Comparison of ENCODE assay signal across 9 mouse cellular contexts in genomic region chr9:44772392-44772749, GRCm38 (mm10). TPM values are rescaled to one million over a fixed set of nuclear protein-coding genes. Genes with fewer than 3 reads are reported as not detected.
DNase-seq lines count a peak whose midpoint lies in the region; ATAC-seq lines count a peak whose summit lies in the region.
"Had no signal": no experiment of that assay in that cellular context is flagged by ENCODE, and none has a peak within 500 bp of the region (broad histone marks: within the 10 kb centered on the region; RNA-seq: fewer than 3 reads in every experiment).

No protein-coding gene starts in this region.

- H3K9me3 ChIP-seq in heart, embryonic 10.5 days, result no peaks in the 10 kb centered on the region
- H3K9me3 ChIP-seq in neural tube, embryonic 11.5 days (ENCODE audit: control insufficient read depth, low read length), result no peaks in the 10 kb centered on the region
- no peaks in the 10 kb centered on the region for H3K9me3 ChIP-seq in limb, embryonic 11.5 days (ENCODE audit: control insufficient read depth, low read length)
- no peaks in the 10 kb centered on the region for H3K9me3 ChIP-seq in stomach, embryonic 15.5 days

- H3K36me3 ChIP-seq in heart, embryonic 10.5 days, result peaks cover 13% of the 10 kb centered on the region
- H3K36me3 ChIP-seq in neural tube, embryonic 11.5 days (ENCODE audit: control insufficient read depth, insufficient read depth, low read length), result 0 out of 2 replicates have a peak, but pooled peaks cover 3% of the 10 kb centered on the region
- H3K36me3 ChIP-seq in limb, embryonic 11.5 days (ENCODE audit: control insufficient read depth, insufficient read depth, low read length), result no peaks in the 10 kb centered on the region
- H3K36me3 ChIP-seq in stomach, embryonic 15.5 days, result peaks cover 9% of the 10 kb centered on the region; the same call in 1 of the 2 replicates

- 0 out of 2 replicates have a peak overlapping the region, but pooled peaks have one; percentile 29 for H3K9ac ChIP-seq in neural tube, embryonic 11.5 days (ENCODE audit: low read length)
- H3K9ac ChIP-seq in limb, embryonic 11.5 days (ENCODE audit: low read length), result no peak overlapping the region; the same call in 1 of the 2 replicates
- no peak overlapping the region for H3K9ac ChIP-seq in stomach, embryonic 15.5 days

- no peak overlapping the region for H3K4me2 ChIP-seq in neural tube, embryonic 11.5 days (ENCODE audit: low read depth)
- H3K4me2 ChIP-seq in limb, embryonic 11.5 days (ENCODE audit: low read depth, severe bottlenecking), result no peak overlapping the region
- no peak overlapping the region for H3K4me2 ChIP-seq in stomach, embryonic 15.5 days

- peak overlapping the region; percentile 49; the same call in 1 of the 2 replicates for H3K27ac ChIP-seq in heart, embryonic 10.5 days
- H3K27ac ChIP-seq in neural tube, embryonic 11.5 days (ENCODE audit: low read depth, low read length), result no peak overlapping the region
- H3K27ac ChIP-seq in limb, embryonic 11.5 days (replicated peaks; ENCODE audit: low read depth, low read length), result no peak overlapping the region
- H3K27ac ChIP-seq in stomach, embryonic 15.5 days, result peak overlapping the region; percentile 51; the same call in 1 of the 2 replicates

- WGBS in heart, embryonic 10.5 days, result 15% methylated on average over 5 of the region's 5 CpGs
- 27% methylated on average over 5 of the region's 5 CpGs for WGBS in neural tube, embryonic 11.5 days
- 23% methylated on average over 5 of the region's 5 CpGs for WGBS in limb, embryonic 11.5 days
- WGBS in stomach, embryonic 15.5 days, result 19% methylated on average over 5 of the region's 5 CpGs

- H3K4me3 ChIP-seq in heart, embryonic 10.5 days, result peak overlapping the region; percentile 76; the same call in 1 of the 2 replicates
- H3K4me3 ChIP-seq in neural tube, embryonic 11.5 days (ENCODE audit: low read depth, low read length), result no peak overlapping the region
- H3K4me3 ChIP-seq in limb, embryonic 11.5 days (ENCODE audit: low read depth, low read length), result peak overlapping the region; percentile 74; the same call in 1 of the 2 replicates
- H3K4me3 ChIP-seq in stomach, embryonic 15.5 days (replicated peaks), result no peak overlapping the region

- DNase-seq in heart, embryonic 10.5 days (ENCODE audit: low spot score), result no peak
- no peak for DNase-seq in heart, adult 18-20 months
- DNase-seq in neural tube, embryonic 11.5 days (ENCODE audit: low spot score), result no peak
- DNase-seq in neural tube, embryonic 10.5 days (ENCODE audit: extremely low spot score, low spot score), result no peak
- no peak for DNase-seq in limb, embryonic 11.5 days (ENCODE audit: low spot score)
- no peak for DNase-seq in right cerebral cortex, adult 18-20 months
- no peak for DNase-seq in testis, postnatal 14 days (ENCODE audit: low spot score)

- ATAC-seq in neural tube, embryonic 11.5 days (ENCODE audit: insufficient read depth, low FRiP score, low TSS enrichment), result no peak
- ATAC-seq in limb, embryonic 11.5 days (ENCODE audit: insufficient number of reproducible peaks, low FRiP score, low TSS enrichment, low read depth), result no peak
- ATAC-seq in stomach, embryonic 15.5 days (ENCODE audit: insufficient read depth, low FRiP score, low read depth), result no peak

- H3K4me1 ChIP-seq in heart, embryonic 10.5 days, result peaks cover 3% of the 10 kb centered on the region; the same call in 1 of the 2 replicates
- H3K4me1 ChIP-seq in neural tube, embryonic 11.5 days (ENCODE audit: control insufficient read depth, insufficient read depth, low read length), result no peaks in the 10 kb centered on the region
- peaks cover 2% of the 10 kb centered on the region; the same call in 1 of the 2 replicates for H3K4me1 ChIP-seq in limb, embryonic 11.5 days (ENCODE audit: control insufficient read depth, insufficient read depth, low read length)
- no peaks in the 10 kb centered on the region for H3K4me1 ChIP-seq in stomach, embryonic 15.5 days

- H3K27me3 ChIP-seq in heart, embryonic 10.5 days (ENCODE audit: insufficient read depth, poor library complexity, severe bottlenecking), result no peaks in the 10 kb centered on the region
- H3K27me3 ChIP-seq in neural tube, embryonic 11.5 days (ENCODE audit: control insufficient read depth, insufficient read depth, low read length), result no peaks in the 10 kb centered on the region
- H3K27me3 ChIP-seq in limb, embryonic 11.5 days (ENCODE audit: control insufficient read depth, insufficient read depth, low read length), result no peaks in the 10 kb centered on the region
- H3K27me3 ChIP-seq in stomach, embryonic 15.5 days (replicated peaks), result no peaks in the 10 kb centered on the region

RNA-seq across cellular contexts. Expression of gene Ift46, which starts 4.7 kb away (rescaled TPM):
- polyA plus RNA-seq in heart, embryonic 10.5 days (2016; fragmentation: Nextera tagmentation; extraction: Ambion mirVana), result 77.2 and 84.8 TPM in 2 replicates
- total RNA-seq in heart, adult 18-20 months (2021), result 10 to 100 TPM; 18.1 to 29.7 TPM
- polyA plus RNA-seq in neural tube, embryonic 11.5 days (2014; fragmentation: Nextera tagmentation; extraction: Ambion mirVana), result 144 and 145 TPM in 2 replicates
- 134 and 152 TPM in 2 replicates for polyA plus RNA-seq in limb, embryonic 11.5 days (2014; fragmentation: Nextera tagmentation; extraction: Ambion mirVana)
- 84.3 and 84.4 TPM in 2 replicates for polyA plus RNA-seq in stomach, embryonic 15.5 days (2015; fragmentation: Nextera tagmentation; extraction: Ambion mirVana)

RNA-seq across cellular contexts. Expression of gene Arcn1, which starts 4.7 kb away (rescaled TPM):
- polyA plus RNA-seq in heart, embryonic 10.5 days (2016; fragmentation: Nextera tagmentation; extraction: Ambion mirVana), result 159 and 167 TPM in 2 replicates
- 10 to 100 TPM; 82.7 to 82.8 TPM for total RNA-seq in heart, adult 18-20 months (2021)
- 211 and 214 TPM in 2 replicates for polyA plus RNA-seq in neural tube, embryonic 11.5 days (2014; fragmentation: Nextera tagmentation; extraction: Ambion mirVana)
- polyA plus RNA-seq in limb, embryonic 11.5 days (2014; fragmentation: Nextera tagmentation; extraction: Ambion mirVana), result 209 and 223 TPM in 2 replicates
- polyA plus RNA-seq in stomach, embryonic 15.5 days (2015; fragmentation: Nextera tagmentation; extraction: Ambion mirVana), result 189 and 208 TPM in 2 replicates

RNA-seq across cellular contexts. Expression of gene Tmem25, which starts 26.7 kb away (rescaled TPM):
- 1.7 and 1.8 TPM in 2 replicates for polyA plus RNA-seq in heart, embryonic 10.5 days (2016; fragmentation: Nextera tagmentation; extraction: Ambion mirVana)
- total RNA-seq in heart, adult 18-20 months (2021), result 10 to 100 TPM; 15.1 to 15.6 TPM
- polyA plus RNA-seq in neural tube, embryonic 11.5 days (2014; fragmentation: Nextera tagmentation; extraction: Ambion mirVana), result 3.1 and 3.3 TPM in 2 replicates
- 1.7 and 2.7 TPM in 2 replicates for polyA plus RNA-seq in limb, embryonic 11.5 days (2014; fragmentation: Nextera tagmentation; extraction: Ambion mirVana)
- polyA plus RNA-seq in stomach, embryonic 15.5 days (2015; fragmentation: Nextera tagmentation; extraction: Ambion mirVana), result 3.4 and 3.8 TPM in 2 replicates

RNA-seq across cellular contexts. Expression of gene Ttc36, which starts 30.5 kb away (rescaled TPM):
- 0.50 TPM in 1 of 2 replicates, not detected in the other for polyA plus RNA-seq in heart, embryonic 10.5 days (2016; fragmentation: Nextera tagmentation; extraction: Ambion mirVana)
- total RNA-seq in heart, adult 18-20 months (2021), result under 1 TPM; 0.72 to 0.80 TPM
- polyA plus RNA-seq in neural tube, embryonic 11.5 days (2014; fragmentation: Nextera tagmentation; extraction: Ambion mirVana), result not detected in 2 replicates
- 0.57 TPM in 1 of 2 replicates, not detected in the other for polyA plus RNA-seq in limb, embryonic 11.5 days (2014; fragmentation: Nextera tagmentation; extraction: Ambion mirVana)
- polyA plus RNA-seq in stomach, embryonic 15.5 days (2015; fragmentation: Nextera tagmentation; extraction: Ambion mirVana), result 2.3 and 9.4 TPM in 2 replicates
- polyA plus RNA-seq: C2C12 had no signal

RNA-seq across cellular contexts. Expression of gene Phldb1, which starts 37.4 kb away (rescaled TPM):
- 29.1 and 34.7 TPM in 2 replicates for polyA plus RNA-seq in heart, embryonic 10.5 days (2016; fragmentation: Nextera tagmentation; extraction: Ambion mirVana)
- total RNA-seq in heart, adult 18-20 months (2021), result 100 to 1,000 TPM; 109 to 125 TPM
- 44.3 and 47.7 TPM in 2 replicates for polyA plus RNA-seq in neural tube, embryonic 11.5 days (2014; fragmentation: Nextera tagmentation; extraction: Ambion mirVana)
- polyA plus RNA-seq in limb, embryonic 11.5 days (2014; fragmentation: Nextera tagmentation; extraction: Ambion mirVana), result 41.6 and 44.1 TPM in 2 replicates
- 24.0 and 25.4 TPM in 2 replicates for polyA plus RNA-seq in stomach, embryonic 15.5 days (2015; fragmentation: Nextera tagmentation; extraction: Ambion mirVana)

Comparison
In these comparisons a context has a peak if more than half of its experiments do, and no peak if none do; other contexts are left out.
1. H3K27ac ChIP-seq: peak in heart, embryonic 10.5 days (single experiment) and stomach, embryonic 15.5 days (single experiment); none in neural tube, embryonic 11.5 days (single experiment) and limb, embryonic 11.5 days (single experiment).
2. H3K4me3 ChIP-seq: peak in heart, embryonic 10.5 days (single experiment) and limb, embryonic 11.5 days (single experiment); none in neural tube, embryonic 11.5 days (single experiment) and stomach, embryonic 15.5 days (single experiment).